Mouse (Mus musculus) layer of hippocampus, adult 9-11 months (tissue): ENCODE results near the gene Klf12.
"Not testable (repeated sequence)": the region's sequence is repeated elsewhere in the genome, so short reads cannot be mapped to it uniquely, and the experiment has no call there.

ENCODE experiments used
- DNase-seq: peaks from one replicate; pipeline ENCODE4 v3.0.0; 2022

The Klf12 gene

GRCm38 (mm10) chr14:99873725-99874124, 410.8 kb downstream of the Klf12 start:
- DNase-seq, result no peak

- no peak for DNase-seq
Observed at GRCm38 (mm10) chr14:99856158-99857011, 428.1 kb downstream of the Klf12 start.

GRCm38 (mm10) chr14:99854467-99854807, 430.0 kb downstream of the Klf12 start:
- not testable (repeated sequence) for DNase-seq

- not testable (repeated sequence) for DNase-seq
Observed at GRCm38 (mm10) chr14:99853769-99854466, 430.6 kb downstream of the Klf12 start.

- no peak for DNase-seq
Observed at GRCm38 (mm10) chr14:99850350-99850749, 434.1 kb downstream of the Klf12 start.

GRCm38 (mm10) chr14:99847502-99847901, 437.0 kb downstream of the Klf12 start:
- no peak for DNase-seq

- no peak for DNase-seq
Observed at GRCm38 (mm10) chr14:99826713-99827112, 457.8 kb downstream of the Klf12 start.
